Mouse (Mus musculus) lung, postnatal 25 days (tissue): ENCODE data around the gene Pate2.
"Not testable (repeated sequence)": the region's sequence is repeated elsewhere in the genome, so short reads cannot be mapped to it uniquely, and the experiment has no call there.

Source experiments
- DNase-seq: peaks from one replicate; pipeline ENCODE4 v3.0.0; 2022; ENCODE audit warnings: low spot score

Pate2 gene

GRCm38 (mm10) chr9:35558257-35559008 lies 11.7 kb upstream of the Pate2 start, which contains the start of the genes Ddx25 and Pus3:
Gene Ddx25, minus strand, starts transcription at chr9:35558528.
Gene Pus3, plus strand, starts transcription at chr9:35558595.
- DNase-seq, result no peak

DNA sequence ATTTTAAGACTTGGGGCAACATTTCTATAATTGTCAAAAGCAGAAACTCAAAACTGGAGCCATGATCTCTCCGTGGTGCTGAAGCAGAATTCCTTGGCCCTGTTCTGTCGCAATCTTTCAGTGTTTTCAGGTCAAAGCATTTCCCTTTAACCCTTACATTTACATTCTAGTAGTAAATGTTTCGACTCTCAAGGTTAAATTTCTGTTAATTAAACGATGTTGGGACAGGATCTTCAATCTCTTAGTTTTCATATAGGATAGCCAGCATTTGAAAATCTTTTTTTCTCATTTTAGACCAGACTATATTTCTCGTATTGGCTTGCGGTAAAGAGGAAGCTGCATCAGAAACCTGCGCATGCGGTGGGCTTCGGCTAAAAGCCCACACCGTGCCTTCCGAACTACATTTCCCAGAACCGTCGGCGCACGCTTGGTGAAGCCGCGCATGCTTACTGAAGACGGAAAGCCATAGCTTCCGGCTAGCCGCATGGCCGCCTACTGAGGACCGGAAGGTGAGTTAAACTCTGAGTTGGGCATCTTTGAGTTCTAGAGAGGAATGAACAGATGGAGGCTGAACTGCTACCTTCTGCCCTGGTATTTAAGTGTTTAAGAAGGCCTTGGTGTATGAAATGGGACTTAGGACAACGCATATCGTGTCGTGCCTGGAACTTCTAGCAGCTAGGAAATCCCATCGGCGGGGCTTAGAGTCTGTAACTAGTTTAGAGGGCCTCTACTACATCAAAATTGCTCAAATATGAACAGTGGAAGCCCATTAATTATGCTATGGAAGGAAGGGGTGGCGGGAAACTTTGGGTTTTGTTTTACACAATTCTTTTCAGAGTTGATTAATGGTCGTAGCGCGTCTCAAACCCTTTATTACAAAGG lies 10.8 kb upstream of the Pate2 start:
- DNase-seq, result peak; percentile 76

GRCm38 (mm10) chr9:35561076-35561475 lies 9.0 kb upstream of the Pate2 start:
- no peak for DNase-seq

DNA sequence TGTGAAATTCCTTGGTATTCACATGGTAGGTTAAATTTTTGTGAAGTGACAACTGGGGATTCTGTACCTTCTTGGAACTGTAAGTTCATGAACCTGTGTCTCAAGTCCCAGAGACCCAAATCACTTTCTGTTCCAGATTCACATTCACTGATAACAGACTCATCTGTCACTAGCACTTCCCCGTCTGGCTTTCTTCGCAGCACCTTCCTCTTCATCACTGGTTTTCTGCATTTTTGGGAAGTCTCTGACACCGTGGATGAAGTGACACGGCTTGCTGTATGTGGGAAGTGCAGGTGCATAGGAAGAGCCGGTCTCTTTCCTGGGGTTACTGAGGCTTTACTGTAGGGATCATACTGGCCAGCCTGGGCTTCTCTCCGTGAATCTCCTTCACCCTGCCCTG lies 8.5 kb upstream of the Pate2 start:
- DNase-seq, result no peak

DNA sequence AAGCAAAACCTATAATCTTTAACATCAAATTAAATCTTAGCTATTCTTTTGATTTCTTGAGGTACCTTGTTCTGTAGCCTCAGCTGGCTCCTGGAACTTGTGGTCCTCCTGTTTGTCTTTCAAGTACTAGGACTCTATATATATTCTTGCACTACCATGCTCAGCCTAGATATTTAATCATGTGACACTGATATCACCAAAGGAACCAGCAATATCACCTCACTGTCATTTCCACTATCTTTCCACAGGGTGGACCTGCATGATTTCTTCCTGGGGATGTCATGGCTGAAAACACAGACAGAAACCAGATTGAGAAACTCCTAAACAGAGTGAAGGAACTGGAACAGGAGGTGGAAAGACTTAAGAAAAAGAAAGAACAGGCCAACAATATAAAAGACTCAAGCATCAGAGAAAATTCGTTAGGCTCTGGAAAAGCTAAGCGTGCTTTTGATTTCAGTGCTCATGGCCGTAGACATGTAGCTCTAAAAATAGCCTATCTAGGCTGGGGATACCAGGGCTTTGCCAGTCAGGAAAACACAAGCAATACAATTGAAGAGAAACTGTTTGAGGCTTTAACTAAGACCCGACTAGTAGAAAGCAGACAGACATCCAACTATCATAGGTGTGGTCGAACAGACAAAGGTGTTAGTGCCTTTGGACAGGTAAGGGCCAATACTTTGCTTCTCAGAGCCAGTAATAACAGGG lies 5.4 kb upstream of the Pate2 start:
- DNase-seq, result no peak

DNA sequence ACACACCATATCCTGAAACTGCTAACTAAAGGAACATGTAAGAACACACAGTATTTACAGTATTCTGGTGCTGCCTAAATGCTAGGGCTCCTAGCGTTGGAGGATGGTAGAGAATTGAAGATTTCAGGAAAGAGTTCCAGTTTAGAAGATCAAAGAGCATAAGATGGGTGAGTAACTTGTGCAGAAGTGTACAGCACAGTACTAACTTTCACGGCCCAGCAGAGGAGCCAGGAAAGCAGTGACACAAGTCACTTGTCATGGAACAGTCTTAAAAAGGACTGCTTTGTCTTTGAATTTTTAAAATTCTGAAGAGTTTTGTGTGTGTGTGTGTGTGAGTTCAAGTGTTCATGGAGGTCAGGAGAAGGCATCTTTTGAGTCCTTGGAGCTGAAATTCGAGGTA lies 2.1 kb upstream of the Pate2 start:
- DNase-seq, result no peak

DNA sequence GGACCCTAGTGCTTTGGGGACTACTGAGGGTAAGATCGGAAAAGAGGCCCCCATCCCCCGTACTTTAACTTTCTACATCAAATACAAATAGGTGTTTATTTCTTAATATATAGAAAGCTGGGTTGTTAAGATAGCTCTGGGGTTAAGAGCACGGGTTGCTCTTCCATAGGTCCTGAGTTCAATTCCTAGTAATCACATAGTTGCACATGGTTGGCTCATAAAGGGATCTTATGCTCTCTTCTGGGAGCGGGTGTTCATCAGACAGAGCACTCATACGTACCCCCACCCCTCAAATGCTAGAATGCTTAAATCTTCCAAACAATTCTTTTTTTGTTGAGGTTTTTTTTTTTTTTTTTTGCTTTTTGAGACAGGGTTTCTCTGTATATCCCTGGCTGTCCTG lies 579 bp downstream of the Pate2 start:
- no peak for DNase-seq

DNA sequence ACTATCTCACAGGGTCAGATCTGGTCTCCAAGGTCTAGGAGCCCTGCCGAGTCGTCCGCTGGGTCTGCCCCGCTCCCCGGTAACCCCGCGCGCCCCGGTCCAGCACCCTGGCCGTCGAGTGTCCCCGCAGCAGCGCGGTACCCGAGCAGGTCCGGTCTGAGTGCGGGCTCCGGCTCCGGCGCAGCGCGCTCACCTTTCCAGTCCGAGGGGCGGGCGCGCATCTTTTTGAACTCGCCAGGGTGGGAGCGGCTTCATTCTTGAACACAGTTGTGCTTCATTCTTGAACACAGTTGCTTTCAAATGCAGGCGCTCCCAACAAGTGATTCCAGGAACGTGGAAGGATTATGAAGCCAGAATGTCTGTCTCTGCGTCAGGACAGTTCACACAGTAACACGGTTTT lies 4.3 kb downstream of the Pate2 start:
- no peak for DNase-seq

GRCm38 (mm10) chr9:35587674-35588073 lies 17.6 kb downstream of the Pate2 start:
- no peak for DNase-seq

DNA sequence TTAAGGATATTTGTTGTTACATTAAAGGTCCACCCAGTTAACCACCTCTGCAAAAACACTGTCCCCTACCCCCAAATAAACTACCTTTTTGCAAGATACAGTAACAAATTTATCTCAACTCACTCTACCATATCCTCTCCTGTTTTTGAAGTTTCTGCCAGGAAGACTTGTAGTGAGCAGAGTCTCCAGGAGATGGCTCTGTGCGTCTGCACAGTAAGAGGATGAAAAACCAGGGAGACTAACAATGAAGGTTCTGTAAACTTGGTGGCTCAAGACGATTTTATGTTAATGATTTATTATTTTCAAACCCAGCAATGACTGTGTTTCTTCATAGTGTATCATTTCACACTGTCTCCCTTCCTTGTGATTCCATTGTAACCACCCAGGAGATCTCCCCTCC lies 22.8 kb downstream of the Pate2 start:
- DNase-seq, result no peak

GRCm38 (mm10) chr9:35607647-35608405 lies 37.7 kb downstream of the Pate2 start:
- no peak for DNase-seq

GRCm38 (mm10) chr9:35611841-35612240 lies 41.8 kb downstream of the Pate2 start, which contains the start of gene Pate4:
Gene Pate4, minus strand, starts transcription at chr9:35611941.
- DNase-seq, result no peak

GRCm38 (mm10) chr9:35614005-35614404 lies 43.9 kb downstream of the Pate2 start:
- DNase-seq, result no peak

GRCm38 (mm10) chr9:35616784-35617183 lies 46.7 kb downstream of the Pate2 start:
- not testable (repeated sequence) for DNase-seq

- DNase-seq, result no peak
These were observed 62.9 kb downstream of the Pate2 start for GRCm38 (mm10) chr9:35632981-35633380.

GRCm38 (mm10) chr9:35648102-35648501 lies 78.0 kb downstream of the Pate2 start, which contains the start of gene Pate3:
Gene Pate3, minus strand, starts transcription at chr9:35648202.
- DNase-seq, result no peak

DNA sequence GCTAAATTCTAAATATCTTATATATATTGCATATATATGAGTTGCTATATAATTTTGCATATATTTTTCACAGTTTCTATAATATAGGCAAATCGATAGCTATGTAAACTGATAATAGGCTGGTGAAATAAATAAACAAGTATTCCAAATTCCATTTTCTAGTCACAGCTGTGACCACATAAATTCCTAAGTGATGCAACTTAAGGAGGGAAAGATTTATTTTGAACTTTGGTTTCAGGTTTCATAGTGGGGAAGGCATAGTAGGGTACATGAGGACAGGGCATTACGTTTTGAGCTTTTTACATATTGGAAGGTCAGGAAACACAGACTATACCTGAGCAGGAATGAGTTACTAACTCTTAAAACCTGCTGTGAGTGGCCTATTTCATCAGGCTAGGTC lies 103.5 kb downstream of the Pate2 start:
- DNase-seq, result no peak

GRCm38 (mm10) chr9:35687013-35687412 lies 116.9 kb downstream of the Pate2 start, which contains the start of gene Pate1:
Gene Pate1, minus strand, starts transcription at chr9:35687390.
- DNase-seq, result peak; percentile 46

GRCm38 (mm10) chr9:35691924-35692323 lies 121.8 kb downstream of the Pate2 start:
- DNase-seq, result no peak

DNA sequence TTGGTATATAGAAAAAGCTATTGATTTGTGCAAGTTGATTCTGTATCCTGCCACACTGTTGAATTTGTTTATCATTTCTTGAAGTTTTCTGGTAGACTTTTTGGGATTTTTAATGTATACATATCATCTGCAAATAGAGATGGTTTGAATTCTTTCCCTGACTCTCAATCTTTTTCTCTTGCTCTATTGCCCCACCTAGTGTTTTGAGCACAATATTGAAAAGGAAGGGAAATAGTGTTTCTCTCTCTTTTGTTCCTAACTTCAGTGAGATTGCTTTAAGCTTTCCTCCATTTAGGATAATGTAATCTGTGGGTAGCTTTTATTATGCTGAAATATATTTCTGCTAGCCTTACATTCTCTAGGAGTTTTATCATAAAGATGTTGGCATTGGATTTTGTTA lies 137.2 kb downstream of the Pate2 start:
- DNase-seq, result no peak
